Mouse (Mus musculus) ovary, postnatal 10 days (tissue): ENCODE measurements at regions not wholly inside any gene's neighbourhood (a gene's known extent, or its start where the extent isn't known, plus 50 kb on each side); places are given as distances from the start of the nearest gene placed in this dataset.

Source experiments
- DNase-seq: peaks from one replicate; pipeline ENCODE4 v3.0.0; 2022; ENCODE audit warnings: low spot score

DNA sequence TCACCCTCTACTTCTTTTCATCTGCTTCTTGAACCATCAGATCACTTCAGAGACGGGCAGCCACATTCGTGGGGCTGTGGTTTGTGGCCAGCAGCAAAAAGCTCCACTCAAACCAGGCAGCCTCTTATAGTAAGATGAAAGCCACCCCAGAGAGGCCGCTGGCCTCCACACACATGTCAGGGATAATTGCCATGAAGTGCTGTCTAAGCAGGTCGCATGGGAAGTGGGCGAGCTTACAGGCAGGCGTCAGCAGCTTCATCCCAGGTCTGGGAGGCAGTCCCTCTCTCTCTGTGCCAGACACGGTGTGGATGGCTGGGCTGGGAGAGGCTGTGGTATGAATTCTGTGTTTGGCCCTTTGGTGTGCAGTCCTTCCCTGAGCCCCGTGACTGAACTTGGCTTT is 358.4 kb upstream of the Kcnab2 start:
- no peak for DNase-seq

DNA sequence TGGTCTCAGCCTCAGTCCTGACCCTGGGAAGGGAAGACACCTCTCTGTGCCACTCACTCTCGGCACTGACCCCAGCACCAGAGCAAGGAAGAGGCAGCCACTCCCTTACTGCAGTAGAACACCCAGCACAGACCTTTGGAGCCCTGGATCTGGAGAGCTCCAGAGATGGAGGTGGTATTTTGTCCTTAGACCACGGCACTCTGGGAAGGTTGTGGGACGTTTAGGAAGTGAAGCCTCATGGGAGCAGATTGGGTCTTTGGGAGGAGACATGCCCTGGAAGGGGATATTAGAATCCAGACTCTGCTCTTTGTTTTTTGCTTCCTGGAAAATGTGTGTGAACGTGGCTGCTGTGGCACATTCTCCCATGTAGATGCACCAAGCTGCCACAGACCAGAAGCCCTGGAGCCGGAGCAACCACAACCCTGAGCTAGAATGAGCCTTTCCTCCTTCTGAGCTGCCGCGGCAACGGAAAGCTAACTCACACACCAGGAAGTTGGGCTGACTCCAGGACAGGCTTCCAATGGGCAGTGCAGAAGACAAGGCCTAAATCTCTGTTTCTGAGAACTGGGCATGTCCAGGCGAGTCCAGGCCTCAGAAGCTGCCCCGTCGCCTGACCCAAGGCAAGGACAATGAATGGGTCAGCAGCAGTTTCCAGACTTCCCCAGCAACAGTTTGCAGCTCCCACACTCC is 356.9 kb upstream of the Kcnab2 start:
- DNase-seq, result no peak

DNA sequence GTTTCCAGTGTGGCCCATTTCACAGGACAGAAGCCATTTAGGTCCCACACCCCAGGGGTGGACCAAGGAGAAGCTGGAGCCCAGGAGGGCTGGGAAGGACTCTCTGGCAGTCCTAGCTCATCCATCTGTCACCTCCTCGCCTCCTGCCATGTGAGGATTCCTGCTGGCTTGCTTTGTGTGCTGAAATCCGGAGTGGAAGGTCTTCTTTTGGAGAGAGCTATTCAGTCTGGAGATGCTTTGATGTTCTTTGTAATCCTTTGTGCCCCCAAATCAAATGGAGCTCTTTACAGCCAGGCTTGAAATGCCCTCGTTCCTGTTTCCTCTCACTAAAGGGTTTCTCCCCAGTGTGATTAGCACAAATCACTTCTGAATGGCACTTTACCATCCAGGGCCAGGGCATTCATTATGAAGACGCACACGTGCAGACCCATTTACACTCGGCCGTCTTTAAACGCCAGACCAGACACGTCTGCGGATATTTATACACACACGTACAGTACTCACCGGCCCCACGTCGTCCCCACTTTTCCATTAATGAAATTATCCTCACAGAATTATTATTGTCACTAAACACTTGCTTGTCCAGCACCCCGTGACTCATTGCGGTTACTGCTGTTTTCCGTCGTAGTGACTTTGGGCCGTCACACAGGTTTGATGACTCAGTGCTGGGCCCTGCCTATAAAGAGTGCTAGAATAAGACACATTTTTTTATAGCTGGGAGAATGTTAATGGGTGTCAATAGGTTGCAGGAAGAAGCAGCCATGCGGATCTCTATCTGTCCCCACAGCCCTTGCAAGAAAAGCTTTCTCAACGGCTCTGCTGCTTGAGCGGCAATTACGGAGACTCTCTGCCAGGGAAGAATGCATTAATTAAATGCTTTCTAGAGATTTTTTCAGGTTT is 356.0 kb upstream of the Kcnab2 start:
- DNase-seq, result no peak

DNA sequence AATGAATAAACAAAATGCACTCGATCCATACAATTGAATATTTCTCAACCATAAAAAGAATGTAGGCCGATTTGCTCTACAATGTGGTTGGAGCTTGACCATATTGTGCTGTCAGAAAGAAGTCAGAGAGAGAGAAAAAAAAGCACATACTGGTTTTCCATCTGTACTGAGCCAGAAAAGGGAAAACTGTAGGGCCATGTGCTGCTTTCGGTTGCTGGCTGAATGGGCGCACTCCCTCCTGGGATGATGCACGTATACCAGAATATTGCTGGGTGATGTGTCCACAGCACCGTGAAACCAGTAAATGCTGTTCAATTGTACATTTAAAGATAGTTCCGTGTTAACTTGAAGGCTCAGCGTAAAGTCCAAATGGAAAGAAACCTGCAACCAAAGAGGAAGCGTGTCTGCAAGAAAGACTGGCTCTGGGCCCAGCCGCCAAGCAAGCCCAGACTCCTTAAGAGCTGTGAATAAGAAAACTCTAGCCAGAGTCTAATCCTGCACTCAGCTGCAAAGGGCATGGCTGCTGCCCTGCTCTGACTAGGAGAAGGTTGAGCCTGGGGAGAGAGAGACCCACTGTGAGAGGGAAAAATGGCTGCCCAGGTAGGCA is 355.2 kb upstream of the Kcnab2 start:
- no peak for DNase-seq

DNA sequence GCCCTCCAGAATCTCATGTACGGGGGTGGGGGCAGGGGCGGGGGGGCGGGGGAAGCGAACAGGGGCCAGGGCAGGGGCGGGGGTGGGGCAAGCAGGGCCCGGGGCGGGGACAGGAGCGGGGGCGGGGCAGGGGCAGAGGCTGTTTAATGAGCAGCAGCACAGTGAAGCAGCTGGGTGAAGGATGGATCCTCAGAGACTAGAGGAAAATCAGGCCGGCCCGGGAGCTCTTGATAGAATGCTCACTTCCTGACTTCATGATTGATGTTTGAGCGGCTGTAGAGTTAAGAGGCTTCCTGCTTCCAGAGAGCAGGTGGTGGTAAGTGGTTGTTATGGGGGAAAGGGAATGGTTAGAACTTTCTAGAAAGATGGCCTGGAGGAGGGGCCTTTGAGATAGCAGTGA is 347.5 kb upstream of the Kcnab2 start:
- DNase-seq, result no peak

DNA sequence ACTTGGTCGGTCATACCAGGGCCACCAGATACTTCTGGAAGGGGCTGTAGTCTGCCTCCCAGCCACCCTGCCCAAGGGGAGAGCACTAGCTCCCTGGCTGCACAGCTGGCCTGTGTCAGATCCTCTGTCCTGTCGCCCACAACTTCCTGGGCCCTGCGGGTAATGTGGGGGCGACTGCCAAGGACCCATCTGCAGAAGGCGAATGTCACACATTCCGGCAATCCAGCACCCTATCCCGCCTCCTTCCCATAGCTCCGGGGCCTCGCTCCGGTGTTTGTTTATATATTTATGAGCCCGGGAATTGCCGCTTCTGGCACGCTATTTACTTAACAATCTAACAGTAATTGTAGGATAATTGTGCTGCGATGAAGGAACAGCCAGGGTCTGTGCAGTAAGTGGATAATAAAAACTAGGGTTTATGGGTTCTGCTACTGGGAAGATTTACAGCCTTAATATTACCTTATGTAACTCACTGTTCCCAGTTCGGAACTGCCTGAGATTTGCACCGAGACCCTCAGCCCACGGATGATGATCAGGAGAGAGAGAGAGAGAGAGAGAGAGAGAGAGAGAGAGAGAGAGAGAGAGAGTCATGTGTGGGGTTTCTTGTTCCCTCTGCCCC is 338.6 kb upstream of the Kcnab2 start:
- no peak for DNase-seq

DNA sequence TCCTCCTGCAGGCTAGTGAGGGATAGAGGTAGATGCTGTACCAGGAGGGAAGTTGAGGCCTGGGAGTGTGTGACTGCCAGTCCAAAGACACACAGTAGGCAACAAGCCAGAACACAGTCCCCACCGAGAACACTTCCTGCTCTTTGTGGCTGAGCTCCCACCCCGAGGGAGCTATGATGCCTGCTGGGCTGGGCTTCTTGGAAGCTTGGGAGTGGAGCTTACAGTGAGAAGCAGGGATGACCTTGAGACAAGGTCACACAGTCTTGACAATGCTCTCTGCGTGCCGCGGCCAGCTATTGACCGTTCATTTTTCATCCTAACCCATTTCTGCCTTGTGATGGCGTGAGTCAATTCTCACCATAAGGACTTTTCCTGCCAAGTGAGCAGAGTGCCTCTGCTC is 328.9 kb upstream of the Kcnab2 start:
- DNase-seq, result no peak

DNA sequence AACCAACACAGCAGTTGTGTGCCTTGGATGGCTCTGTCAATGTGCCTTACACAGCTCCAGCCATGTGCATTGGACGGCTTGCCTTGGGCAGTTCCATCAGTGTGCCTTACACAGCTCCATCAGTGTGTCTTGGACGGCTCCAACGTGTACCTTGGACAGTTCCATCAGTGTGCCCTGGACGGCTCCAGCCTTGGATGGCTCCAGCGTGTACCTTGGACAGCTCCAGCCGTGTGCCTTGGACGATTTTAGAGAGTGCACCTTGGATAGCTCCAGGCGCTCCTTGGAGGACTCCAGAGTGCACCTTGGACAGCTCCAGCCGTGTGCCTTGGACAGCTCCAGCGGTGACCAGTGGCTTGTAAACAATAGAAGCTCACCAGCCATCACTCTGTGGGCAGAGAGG is 321.7 kb upstream of the Kcnab2 start:
- DNase-seq, result peak; percentile 30

DNA sequence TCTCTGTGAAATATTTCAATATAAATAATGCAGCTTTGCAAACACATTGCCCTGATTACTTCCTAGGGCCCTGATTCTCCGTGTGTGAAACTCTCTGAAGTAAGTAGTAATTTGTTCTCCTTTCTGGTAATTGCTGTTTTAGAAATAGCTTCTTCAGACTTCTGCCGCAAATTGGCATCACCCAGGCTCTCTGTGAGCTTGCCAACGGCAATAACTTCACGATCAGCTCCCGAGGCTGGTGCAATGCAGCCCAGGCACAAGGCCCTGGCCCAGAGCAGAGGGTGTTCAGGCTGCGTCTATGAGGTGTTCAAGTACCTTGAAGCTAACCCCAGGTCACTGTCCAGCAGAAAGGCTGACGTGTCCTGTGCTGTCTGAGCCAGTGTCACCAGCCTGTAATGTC is 310.8 kb upstream of the Kcnab2 start:
- no peak for DNase-seq

DNA sequence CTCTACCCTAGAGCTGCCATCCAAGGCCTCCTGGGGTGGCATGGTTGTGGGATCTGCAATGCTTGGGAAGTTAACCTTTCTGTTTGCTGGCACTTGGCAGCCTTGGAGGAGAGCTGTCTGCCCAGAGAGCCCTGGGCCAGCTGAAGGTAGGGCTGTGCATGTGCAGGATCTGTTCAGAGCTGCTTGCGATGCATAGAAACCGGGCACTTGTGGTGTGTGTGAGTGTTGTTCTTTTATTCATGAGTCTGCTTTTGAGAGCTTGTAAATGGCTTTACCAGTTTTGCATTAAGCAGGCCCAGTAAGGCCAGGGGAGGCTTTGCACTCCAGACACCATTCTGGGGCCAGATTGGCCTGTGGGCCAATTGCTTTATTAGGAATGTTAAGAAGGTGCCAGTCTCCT is 307.3 kb upstream of the Kcnab2 start:
- DNase-seq, result no peak

DNA sequence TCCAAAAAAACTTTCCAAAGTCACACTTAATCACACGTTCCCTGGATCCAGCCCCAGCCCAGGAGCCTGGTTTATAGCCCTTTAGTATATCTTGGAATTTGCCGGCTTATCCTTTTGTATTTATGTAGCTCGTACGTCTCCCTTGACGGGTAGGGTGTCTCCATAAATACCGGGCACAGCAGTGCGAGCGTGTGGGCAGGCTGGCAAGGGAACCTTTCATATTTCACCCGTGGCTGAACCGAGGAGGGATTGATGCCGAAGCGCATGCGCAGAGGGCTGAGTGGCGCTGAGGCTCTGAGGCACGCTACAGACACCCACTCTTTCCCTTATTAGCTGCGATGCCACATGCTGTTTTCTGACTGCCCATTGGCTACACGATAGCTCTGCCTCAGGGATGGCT is 301.9 kb upstream of the Kcnab2 start:
- DNase-seq, result no peak

DNA sequence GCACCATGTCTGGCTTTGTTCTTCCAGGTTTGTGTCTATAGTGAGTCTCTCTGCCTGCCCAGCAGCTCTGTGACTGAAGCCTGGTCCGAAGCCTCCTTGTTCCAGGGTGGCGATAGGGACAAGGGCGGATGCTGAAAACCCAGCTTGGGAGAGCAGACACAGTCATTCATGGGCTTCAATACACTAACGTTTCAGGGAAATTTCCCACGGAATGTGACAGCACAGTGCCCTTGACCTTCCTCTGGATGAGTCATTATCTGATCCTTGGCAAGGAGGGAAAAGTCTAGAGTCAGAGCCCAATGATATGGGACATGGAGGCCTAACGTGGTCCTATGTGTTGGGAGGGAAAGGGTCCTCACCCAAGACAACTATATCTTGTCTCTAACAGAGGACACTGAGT is 298.1 kb upstream of the Kcnab2 start:
- no peak for DNase-seq

DNA sequence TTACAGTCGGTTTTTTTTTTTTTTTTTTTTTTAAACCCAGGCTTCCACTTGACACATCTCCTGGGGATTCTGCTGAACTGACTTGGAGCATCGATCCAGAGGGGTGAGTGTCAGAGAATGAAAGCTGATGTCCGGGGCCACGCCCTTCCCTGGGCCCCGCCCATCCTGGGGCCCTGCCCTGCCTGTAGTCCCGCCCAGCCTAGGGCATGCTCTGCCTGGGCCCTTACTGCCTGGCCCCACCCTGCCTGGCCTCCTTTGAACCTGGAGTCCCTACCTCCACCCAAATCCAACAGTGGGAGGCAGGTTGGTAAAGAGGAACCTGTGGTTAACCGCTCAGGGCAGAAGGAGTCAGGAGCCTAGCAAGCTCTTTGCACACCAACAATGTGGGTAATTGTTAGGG is 293.7 kb upstream of the Kcnab2 start:
- no peak for DNase-seq

DNA sequence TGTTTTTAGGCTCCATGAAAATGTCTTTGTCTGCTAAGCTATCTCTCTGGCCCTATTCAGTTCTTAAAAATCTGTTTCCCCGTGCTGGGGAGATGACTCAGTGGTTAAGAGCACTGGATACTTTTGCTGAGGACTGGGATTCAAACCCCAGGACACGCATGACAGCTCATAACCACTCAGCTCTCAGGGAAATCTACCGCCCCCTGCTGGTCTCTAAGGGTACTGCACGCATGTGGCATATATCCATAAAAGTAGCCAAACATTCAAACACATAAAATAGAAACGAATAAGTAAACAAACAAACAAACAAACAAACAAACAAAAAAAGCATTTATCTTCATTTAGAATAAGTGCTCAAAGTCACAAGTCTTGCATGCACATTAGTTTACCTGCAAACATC is 289.7 kb upstream of the Kcnab2 start:
- DNase-seq, result no peak

DNA sequence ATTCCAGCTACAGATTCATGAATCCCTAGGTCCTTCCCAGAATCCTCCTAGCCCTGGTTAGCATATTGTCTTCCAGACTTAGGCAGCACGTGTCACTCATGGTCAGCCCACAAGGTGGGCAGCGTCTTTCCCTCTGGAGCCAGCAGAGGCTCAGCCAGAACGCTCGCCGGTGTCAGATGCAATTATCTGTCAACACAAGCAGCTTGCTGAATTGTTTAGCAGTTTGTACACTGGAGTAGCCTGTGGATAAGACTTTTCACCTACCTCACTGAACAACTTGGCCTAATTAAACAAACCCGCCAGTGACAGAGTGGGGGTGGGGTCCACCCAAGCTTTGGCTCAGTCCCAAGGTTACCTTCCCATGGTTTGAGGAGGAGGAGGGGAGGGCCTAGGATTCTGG is 285.4 kb upstream of the Kcnab2 start:
- DNase-seq, result no peak

DNA sequence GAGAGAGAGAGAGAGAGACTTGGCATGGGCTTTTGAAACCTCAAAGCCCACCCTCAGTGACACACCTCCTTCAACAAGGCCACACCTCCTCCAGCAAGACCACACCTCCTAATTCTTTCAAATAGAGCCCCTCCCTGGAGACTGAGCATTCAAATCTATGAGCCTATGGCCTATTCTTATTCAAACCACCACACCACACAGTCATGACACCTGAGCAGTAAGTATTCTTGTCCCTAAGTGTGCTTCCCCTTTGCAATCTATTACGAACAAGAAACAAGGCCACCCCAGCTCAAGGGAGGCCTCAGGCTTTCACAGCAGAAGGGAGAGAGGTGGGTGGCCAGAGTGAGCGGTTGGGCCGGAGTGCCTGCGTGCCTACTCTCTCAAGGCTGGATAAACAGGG is 284.9 kb upstream of the Kcnab2 start:
- DNase-seq, result no peak

DNA sequence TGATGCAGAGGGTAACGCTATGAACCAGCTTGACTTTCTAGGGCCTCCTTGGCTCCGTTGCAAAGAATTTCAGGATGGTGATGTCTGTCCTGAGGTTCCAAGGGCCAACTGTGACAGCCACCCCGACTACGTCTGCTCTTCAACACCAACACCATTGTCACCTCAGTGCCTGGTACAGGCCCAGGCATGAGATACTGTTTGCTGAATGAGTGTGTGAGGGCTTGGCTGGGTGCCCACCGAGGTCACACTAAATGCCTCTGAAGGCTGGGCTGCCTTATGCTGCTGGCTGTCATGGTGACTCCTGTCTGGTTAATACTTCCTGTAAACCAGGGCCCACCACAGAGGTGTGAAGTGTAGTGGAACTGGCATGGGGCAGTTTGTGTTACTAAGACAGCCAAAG is 279.5 kb upstream of the Kcnab2 start:
- DNase-seq, result no peak

DNA sequence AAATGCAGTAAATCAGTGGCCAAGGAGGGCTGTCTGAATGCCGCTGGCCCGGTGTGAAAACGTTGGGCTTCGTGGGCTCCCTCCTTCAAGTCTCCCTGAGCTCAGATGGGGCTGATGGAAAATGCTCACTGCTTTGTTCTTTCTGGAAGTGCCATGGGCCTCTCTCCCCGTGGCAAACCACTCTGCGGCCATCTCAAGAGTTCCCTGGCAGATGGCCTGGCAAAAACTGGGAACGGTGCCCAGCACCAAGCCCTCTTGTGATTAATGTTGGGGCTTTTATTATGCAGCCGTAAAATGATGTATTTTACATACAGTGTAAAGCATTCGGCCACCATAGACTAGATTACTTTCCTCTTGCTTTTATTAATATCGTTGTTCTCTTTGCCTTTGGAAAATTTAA is 278.9 kb upstream of the Kcnab2 start:
- DNase-seq, result peak; percentile 10

DNA sequence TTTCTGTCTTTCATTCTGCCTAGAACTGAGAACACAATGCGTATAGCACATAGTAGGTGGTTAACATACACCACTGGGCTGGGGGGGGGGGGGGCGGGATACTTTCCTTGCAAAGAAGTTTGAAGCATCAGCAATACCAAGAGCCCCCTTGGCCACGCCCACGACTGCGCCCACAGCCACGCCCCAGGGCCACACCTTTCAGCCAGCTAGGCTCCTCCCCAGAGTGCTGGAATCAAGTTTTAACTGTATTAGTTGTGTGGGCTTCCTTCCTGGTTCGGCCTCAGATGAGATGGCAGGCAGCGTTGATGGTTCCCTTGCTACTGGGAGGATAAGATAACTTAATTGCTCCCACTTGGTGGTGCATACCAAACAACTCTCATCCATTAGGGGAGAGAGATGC is 278.1 kb upstream of the Kcnab2 start:
- no peak for DNase-seq

DNA sequence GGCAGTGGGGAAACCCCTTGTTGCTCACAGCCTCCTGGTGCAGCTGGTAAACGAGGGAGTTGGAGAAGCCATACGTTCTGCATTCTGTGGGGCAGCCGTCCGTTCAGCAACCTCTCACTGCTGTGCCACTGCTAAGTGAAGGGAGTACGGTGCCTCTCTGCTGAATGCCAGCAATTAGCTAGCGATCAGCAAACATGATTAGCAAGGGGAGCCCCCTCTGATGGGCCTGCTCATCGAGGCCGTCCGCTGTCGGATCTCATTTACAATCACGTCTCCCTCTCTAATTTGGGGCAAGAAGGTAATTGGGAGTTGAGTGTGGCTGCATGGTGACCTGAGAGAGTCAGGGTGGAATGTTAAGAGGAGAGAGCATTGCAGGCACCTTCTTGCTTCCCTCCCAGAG is 266.7 kb upstream of the Kcnab2 start:
- no peak for DNase-seq

DNA sequence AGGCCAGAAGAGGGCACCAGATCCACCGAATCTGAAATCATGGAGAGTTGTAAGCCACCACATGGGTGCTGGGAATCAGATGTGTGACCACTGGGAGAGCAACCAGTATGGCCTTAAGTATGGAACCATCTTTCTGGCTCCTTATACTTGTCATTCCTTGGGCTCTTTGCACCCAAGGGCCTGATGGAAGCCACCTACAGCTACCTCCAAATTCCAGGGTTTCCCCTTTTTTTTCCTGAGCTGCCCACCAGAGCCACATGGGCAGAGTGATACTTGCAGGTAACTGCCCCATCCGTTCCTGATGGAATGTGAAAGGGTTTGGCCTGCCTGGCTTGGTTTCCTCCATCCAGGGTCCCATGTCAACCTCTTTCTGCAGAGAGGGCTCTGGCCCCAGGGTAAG is 255.3 kb upstream of the Kcnab2 start:
- no peak for DNase-seq

DNA sequence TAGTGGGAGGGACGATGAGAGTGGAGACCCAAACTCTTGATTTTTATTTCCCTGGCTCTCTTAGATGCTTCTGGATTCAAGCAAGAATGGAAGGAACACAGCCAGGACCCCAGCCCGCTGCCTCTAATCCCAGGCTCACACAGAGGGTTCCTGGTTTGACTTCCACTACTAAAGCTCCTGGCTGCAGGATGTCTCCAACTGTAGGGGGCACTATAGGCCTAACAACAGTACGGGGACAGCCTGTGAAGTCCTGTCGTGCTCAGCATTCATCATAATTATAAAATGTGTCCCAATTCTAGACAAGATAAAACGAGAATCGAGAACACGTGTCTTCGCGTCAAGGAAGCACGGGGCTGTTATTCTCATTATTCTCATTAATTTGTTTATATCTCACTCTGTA is 254.3 kb upstream of the Kcnab2 start:
- DNase-seq, result no peak
